Mouse (Mus musculus): ENCODE measurements at regions not wholly inside any gene's neighbourhood (a gene's known extent, or its start where the extent isn't known, plus 50 kb on each side); places are given as distances from the start of the nearest gene placed in this dataset.

- Histone ChIP-seq H3K27ac (replicated peaks; ENCODE audit: low read depth, low read length) (no peak overlapping the region), H3K4me2 (ENCODE audit: low read length) (no peak overlapping the region), H3K36me3 (ENCODE audit: control insufficient read depth, insufficient read depth, low read length) (no peaks in the 10 kb centered on the region), H3K4me3 (replicated peaks; ENCODE audit: low read depth, low read length) (no peak overlapping the region), H3K9me3 (ENCODE audit: control insufficient read depth, low read length) (no peaks in the 10 kb centered on the region), H3K9ac (replicated peaks; ENCODE audit: low read length) (no peak overlapping the region), H3K27me3 (ENCODE audit: control insufficient read depth, insufficient read depth, low read length) (no peaks in the 10 kb centered on the region), H3K4me1 (ENCODE audit: control insufficient read depth, insufficient read depth, low read length) (no peaks in the 10 kb centered on the region)
- ATAC-seq (ENCODE audit: low FRiP score, low TSS enrichment) (no peak), DNase-seq (no peak)
- WGBS, result 92% methylated on average over 4 of the region's 4 CpGs
Observed at GRCm38 (mm10) chr4:89463121-89463520, 152.3 kb upstream of the Cdkn2b start.

DNA sequence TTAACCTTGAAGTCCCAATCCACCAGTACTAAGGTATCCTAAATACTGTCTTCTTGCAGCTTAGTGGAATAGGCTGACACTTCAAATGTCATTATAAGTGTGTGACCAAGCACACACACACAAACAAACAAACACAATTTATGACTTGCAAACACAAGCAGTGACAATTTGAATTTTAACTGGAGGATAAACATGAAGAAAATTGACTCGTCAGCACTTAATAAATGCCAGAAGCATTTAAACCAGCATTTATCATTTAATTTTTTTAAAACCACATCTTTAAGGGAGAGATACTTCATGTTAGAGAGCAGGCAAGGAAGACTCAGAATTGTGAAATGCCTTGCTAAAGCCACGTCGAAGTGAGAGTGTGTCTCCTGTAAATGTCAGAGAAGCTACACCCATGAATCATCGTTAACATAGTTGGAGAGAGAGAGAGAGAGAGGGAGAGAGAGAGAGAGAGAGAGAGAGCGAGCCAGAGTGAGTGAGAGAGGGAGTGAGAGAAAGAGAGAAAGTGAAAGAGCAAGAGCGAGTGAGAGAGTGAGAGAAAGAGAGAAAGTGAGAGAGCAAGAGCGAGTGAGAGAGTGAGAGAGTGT is 149.4 kb upstream of the Cdkn2b start:
- H3K27ac ChIP-seq (replicated peaks; ENCODE audit: low read depth, low read length), result no peak overlapping the region
- H3K4me2 ChIP-seq (ENCODE audit: low read length), result no peak overlapping the region
- ATAC-seq (ENCODE audit: low FRiP score, low TSS enrichment), result no peak
- H3K9me3 ChIP-seq (ENCODE audit: control insufficient read depth, low read length), result no peaks in the 10 kb centered on the region
- no peak for DNase-seq
- no peaks in the 10 kb centered on the region for H3K36me3 ChIP-seq (ENCODE audit: control insufficient read depth, insufficient read depth, low read length)
- H3K4me3 ChIP-seq (replicated peaks; ENCODE audit: low read depth, low read length), result no peak overlapping the region
- no peaks in the 10 kb centered on the region for H3K27me3 ChIP-seq (ENCODE audit: control insufficient read depth, insufficient read depth, low read length)
- no peak overlapping the region for H3K9ac ChIP-seq (replicated peaks; ENCODE audit: low read length)
- no peaks in the 10 kb centered on the region for H3K4me1 ChIP-seq (ENCODE audit: control insufficient read depth, insufficient read depth, low read length)
- 89% methylated on average over 7 of the region's 7 CpGs for WGBS

DNA sequence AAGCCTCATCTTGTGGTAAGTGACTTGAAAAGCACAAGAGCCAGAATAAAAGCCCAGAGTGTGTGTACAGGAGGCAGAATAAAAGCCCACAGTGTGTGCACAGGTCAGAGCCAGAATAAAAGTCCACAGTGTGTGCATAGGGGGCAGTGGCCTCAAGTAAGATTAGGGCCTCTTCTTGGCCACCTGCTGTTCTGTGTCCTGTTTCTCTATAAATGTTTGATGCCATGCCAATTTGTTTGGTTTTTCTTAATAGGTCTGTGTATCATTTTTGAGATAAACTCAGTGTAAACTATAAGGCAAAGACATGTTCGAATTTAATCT is 148.5 kb upstream of the Cdkn2b start:
- Histone ChIP-seq H3K4me3 (replicated peaks; ENCODE audit: low read depth, low read length) (no peak overlapping the region), H3K27ac (replicated peaks; ENCODE audit: low read depth, low read length) (no peak overlapping the region), H3K4me1 (ENCODE audit: control insufficient read depth, insufficient read depth, low read length) (no peaks in the 10 kb centered on the region), H3K4me2 (ENCODE audit: low read length) (no peak overlapping the region), H3K27me3 (ENCODE audit: control insufficient read depth, insufficient read depth, low read length) (no peaks in the 10 kb centered on the region), H3K9ac (replicated peaks; ENCODE audit: low read length) (no peak overlapping the region), H3K36me3 (ENCODE audit: control insufficient read depth, insufficient read depth, low read length) (no peaks in the 10 kb centered on the region), H3K9me3 (ENCODE audit: control insufficient read depth, low read length) (no peaks in the 10 kb centered on the region)
- WGBS, result 95% methylated on average over 1 of the region's 1 CpGs
- ATAC-seq (ENCODE audit: low FRiP score, low TSS enrichment), result no peak
- DNase-seq, result no peak

DNA sequence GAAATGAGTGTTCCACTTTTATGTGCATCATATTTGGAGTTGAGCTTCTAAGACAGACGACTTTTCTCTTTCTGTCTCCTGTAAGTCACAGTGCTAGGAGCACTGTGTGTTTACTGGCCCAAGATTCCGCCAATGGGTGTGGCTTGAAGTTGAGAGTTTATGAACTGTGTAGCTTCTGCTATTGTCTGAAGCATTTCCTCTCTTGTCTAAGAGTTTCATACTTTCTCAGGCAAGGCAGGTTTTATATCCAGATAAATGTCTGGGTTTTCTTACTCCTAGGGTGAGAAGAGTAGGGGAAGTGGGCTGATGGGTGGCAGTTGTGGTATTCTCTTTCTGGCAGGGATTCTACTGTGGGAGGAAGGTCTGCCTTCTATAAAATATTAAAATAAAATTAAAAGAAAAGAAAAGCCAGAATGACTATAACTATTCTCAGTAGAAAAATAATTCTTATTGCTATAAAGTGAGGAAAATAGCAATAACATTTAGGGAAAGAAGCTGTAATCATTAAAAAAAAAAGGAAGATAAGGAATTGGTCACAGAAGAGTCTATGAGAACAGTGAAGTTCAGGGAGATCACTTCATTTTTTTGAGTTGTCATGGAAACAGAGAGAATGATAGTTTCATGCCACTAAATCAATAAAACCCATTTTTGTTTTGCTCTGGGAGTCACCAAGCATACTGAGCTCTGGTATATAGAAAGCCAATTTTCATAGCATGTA is 147.9 kb upstream of the Cdkn2b start:
- no peaks in the 10 kb centered on the region for H3K9me3 ChIP-seq (ENCODE audit: control insufficient read depth, low read length)
- DNase-seq (peak; percentile 13), ATAC-seq (ENCODE audit: low FRiP score, low TSS enrichment) (no peak)
- H3K4me2 ChIP-seq (ENCODE audit: low read length), result no peak overlapping the region
- H3K36me3 ChIP-seq (ENCODE audit: control insufficient read depth, insufficient read depth, low read length), result no peaks in the 10 kb centered on the region
- H3K27ac ChIP-seq (replicated peaks; ENCODE audit: low read depth, low read length), result no peak overlapping the region
- H3K9ac ChIP-seq (replicated peaks; ENCODE audit: low read length), result no peak overlapping the region
- no peaks in the 10 kb centered on the region for H3K4me1 ChIP-seq (ENCODE audit: control insufficient read depth, insufficient read depth, low read length)
- no peak overlapping the region for H3K4me3 ChIP-seq (replicated peaks; ENCODE audit: low read depth, low read length)
- no peaks in the 10 kb centered on the region for H3K27me3 ChIP-seq (ENCODE audit: control insufficient read depth, insufficient read depth, low read length)
- WGBS, result 81% methylated on average over 2 of the region's 2 CpGs

- H3K27me3 ChIP-seq (ENCODE audit: control insufficient read depth, insufficient read depth, low read length), result no peaks in the 10 kb centered on the region
- no peaks in the 10 kb centered on the region for H3K4me1 ChIP-seq (ENCODE audit: control insufficient read depth, insufficient read depth, low read length)
- 91% methylated on average over 2 of the region's 2 CpGs for WGBS
- H3K4me3 ChIP-seq (replicated peaks; ENCODE audit: low read depth, low read length), result no peak overlapping the region
- ATAC-seq (ENCODE audit: low FRiP score, low TSS enrichment) (no peak), DNase-seq (no peak)
- no peak overlapping the region for H3K9ac ChIP-seq (replicated peaks; ENCODE audit: low read length)
- no peaks in the 10 kb centered on the region for H3K36me3 ChIP-seq (ENCODE audit: control insufficient read depth, insufficient read depth, low read length)
- no peaks in the 10 kb centered on the region for H3K9me3 ChIP-seq (ENCODE audit: control insufficient read depth, low read length)
- H3K27ac ChIP-seq (replicated peaks; ENCODE audit: low read depth, low read length), result no peak overlapping the region
- no peak overlapping the region for H3K4me2 ChIP-seq (ENCODE audit: low read length)
Observed at GRCm38 (mm10) chr4:89457861-89458260, 147.0 kb upstream of the Cdkn2b start.

GRCm38 (mm10) chr4:89454926-89455325 is 144.1 kb upstream of the Cdkn2b start:
- ATAC-seq (ENCODE audit: low FRiP score, low TSS enrichment), result no peak
- H3K4me1 ChIP-seq (ENCODE audit: control insufficient read depth, insufficient read depth, low read length), result no peaks in the 10 kb centered on the region
- WGBS, result 90% methylated on average over 5 of the region's 5 CpGs
- no peaks in the 10 kb centered on the region for H3K27me3 ChIP-seq (ENCODE audit: control insufficient read depth, insufficient read depth, low read length)
- H3K27ac ChIP-seq (replicated peaks; ENCODE audit: low read depth, low read length), result no peak overlapping the region
- H3K36me3 ChIP-seq (ENCODE audit: control insufficient read depth, insufficient read depth, low read length), result no peaks in the 10 kb centered on the region
- H3K4me2 ChIP-seq (ENCODE audit: low read length), result no peak overlapping the region
- no peaks in the 10 kb centered on the region for H3K9me3 ChIP-seq (ENCODE audit: control insufficient read depth, low read length)
- no peak overlapping the region for H3K9ac ChIP-seq (replicated peaks; ENCODE audit: low read length)
- H3K4me3 ChIP-seq (replicated peaks; ENCODE audit: low read depth, low read length), result no peak overlapping the region
- no peak for DNase-seq

GRCm38 (mm10) chr4:89453051-89453450 is 142.2 kb upstream of the Cdkn2b start:
- Histone ChIP-seq H3K27ac (replicated peaks; ENCODE audit: low read depth, low read length) (no peak overlapping the region), H3K4me3 (replicated peaks; ENCODE audit: low read depth, low read length) (no peak overlapping the region), H3K27me3 (ENCODE audit: control insufficient read depth, insufficient read depth, low read length) (no peaks in the 10 kb centered on the region), H3K9me3 (ENCODE audit: control insufficient read depth, low read length) (no peaks in the 10 kb centered on the region), H3K4me2 (ENCODE audit: low read length) (no peak overlapping the region), H3K36me3 (ENCODE audit: control insufficient read depth, insufficient read depth, low read length) (no peaks in the 10 kb centered on the region), H3K9ac (replicated peaks; ENCODE audit: low read length) (no peak overlapping the region), H3K4me1 (ENCODE audit: control insufficient read depth, insufficient read depth, low read length) (no peaks in the 10 kb centered on the region)
- no peak for ATAC-seq (ENCODE audit: low FRiP score, low TSS enrichment)
- no peak for DNase-seq

DNA sequence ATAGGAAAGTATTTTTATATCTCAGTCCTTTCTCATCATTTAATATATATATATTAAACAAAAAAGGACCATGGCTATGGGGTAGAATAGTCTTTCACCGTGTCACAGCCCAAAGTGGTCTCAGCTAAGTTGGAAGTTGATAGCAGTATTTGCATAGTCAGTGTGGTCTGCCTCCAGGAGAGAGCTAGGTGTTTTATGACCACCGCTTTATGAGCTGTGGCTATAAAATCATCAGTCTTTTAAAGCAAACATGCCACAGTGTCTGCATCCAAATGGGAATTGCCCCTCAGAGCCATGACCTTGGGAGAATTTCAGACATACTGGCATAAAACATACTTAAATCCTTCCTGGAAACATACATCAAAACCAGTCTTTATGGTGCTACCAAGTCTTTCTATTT is 140.9 kb upstream of the Cdkn2b start:
- Histone ChIP-seq H3K4me1 (ENCODE audit: control insufficient read depth, insufficient read depth, low read length) (no peaks in the 10 kb centered on the region), H3K9ac (replicated peaks; ENCODE audit: low read length) (no peak overlapping the region), H3K27ac (replicated peaks; ENCODE audit: low read depth, low read length) (no peak overlapping the region), H3K4me2 (ENCODE audit: low read length) (no peak overlapping the region), H3K36me3 (ENCODE audit: control insufficient read depth, insufficient read depth, low read length) (no peaks in the 10 kb centered on the region), H3K4me3 (replicated peaks; ENCODE audit: low read depth, low read length) (no peak overlapping the region), H3K9me3 (ENCODE audit: control insufficient read depth, low read length) (no peaks in the 10 kb centered on the region), H3K27me3 (ENCODE audit: control insufficient read depth, insufficient read depth, low read length) (no peaks in the 10 kb centered on the region)
- ATAC-seq (ENCODE audit: low FRiP score, low TSS enrichment) (no peak), DNase-seq (no peak)
- 73% methylated on average over 2 of the region's 2 CpGs for WGBS

DNA sequence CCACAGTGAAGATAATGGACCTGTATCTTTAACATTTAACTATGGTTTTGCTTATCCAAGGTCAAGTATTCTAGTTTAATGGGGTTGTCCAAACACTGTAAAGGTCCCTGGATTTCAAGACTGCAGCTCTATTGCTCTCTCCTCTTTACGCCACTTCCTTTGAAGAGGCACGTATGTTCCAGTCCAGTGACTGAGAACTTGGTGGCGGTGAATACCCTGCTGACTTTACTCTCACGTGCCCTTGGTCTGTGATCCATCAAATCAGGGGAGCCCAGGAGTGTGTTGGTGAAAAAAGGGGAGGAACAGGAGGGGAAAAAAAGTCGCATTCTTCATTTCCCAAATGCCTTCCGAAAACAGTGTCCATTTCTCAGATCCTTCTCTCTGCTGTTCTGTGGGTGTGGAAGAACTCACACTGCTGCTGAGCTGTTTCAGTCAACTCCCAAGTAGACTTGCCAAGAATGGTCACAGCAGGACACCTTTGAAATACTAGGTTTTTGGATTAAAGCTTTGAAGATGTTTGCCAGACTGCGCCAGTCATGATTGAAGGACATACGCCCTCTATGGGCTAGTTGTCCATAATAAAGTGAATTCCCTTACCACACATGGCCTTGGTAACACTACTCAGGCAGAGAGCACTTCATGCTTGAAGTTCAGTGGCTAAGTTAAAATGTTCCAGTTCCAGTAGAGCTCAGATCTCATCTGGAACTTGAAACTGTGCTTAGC is 136.1 kb upstream of the Cdkn2b start:
- no peaks in the 10 kb centered on the region for H3K4me1 ChIP-seq (ENCODE audit: control insufficient read depth, insufficient read depth, low read length)
- ATAC-seq (ENCODE audit: low FRiP score, low TSS enrichment) (no peak), DNase-seq (peak; percentile 13)
- no peaks in the 10 kb centered on the region for H3K9me3 ChIP-seq (ENCODE audit: control insufficient read depth, low read length)
- no peak overlapping the region for H3K9ac ChIP-seq (replicated peaks; ENCODE audit: low read length)
- no peaks in the 10 kb centered on the region for H3K36me3 ChIP-seq (ENCODE audit: control insufficient read depth, insufficient read depth, low read length)
- H3K4me2 ChIP-seq (ENCODE audit: low read length), result no peak overlapping the region
- H3K4me3 ChIP-seq (replicated peaks; ENCODE audit: low read depth, low read length), result no peak overlapping the region
- WGBS, result 40% methylated on average over 8 of the region's 8 CpGs
- H3K27me3 ChIP-seq (ENCODE audit: control insufficient read depth, insufficient read depth, low read length), result no peaks in the 10 kb centered on the region
- no peak overlapping the region for H3K27ac ChIP-seq (replicated peaks; ENCODE audit: low read depth, low read length)

Measured in midbrain, embryonic 14.5 days (tissue).